Mouse (Mus musculus) layer of hippocampus, postnatal 10 days (tissue): ENCODE results near the gene Hmgb1. TPM values are rescaled to one million over a fixed set of nuclear protein-coding genes. Genes with fewer than 3 reads are reported as not detected.

Experiments used
- DNase-seq, 2 experiments: peaks; one replicate each; pipeline ENCODE4 v3.0.0; 2021; ENCODE audit warnings: low spot score in 2 of 2
- total RNA-seq, 2 experiments: library from RNA; stranded (reverse); gene quantifications; 2 replicates each; pipeline ENCODE4 v1.2.3; 2021

The Hmgb1 gene
- total RNA-seq, 2 experiments from 2014 or later: 209 to 222 TPM

DNA sequence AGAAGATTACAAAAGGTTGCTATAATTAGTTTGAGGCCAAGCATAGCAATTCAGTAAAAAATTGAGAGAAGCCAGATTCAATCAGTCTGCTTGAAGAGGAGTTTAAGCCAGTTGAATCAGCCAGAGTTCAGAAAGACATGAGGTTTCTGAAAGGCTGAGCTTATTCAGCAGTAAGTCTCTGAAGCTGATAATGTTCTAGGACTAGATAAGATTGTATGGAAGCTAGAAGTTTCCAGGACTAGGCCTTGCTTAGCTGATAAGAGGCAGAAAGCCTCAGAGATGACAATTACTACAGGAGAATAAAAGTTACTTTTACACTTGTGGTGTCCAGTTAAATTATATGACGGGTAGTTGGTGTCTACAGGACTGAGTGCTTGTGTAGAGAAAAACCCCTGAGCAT lies 5.9 kb upstream of the Hmgb1 start:
- no peak for DNase-seq

DNA sequence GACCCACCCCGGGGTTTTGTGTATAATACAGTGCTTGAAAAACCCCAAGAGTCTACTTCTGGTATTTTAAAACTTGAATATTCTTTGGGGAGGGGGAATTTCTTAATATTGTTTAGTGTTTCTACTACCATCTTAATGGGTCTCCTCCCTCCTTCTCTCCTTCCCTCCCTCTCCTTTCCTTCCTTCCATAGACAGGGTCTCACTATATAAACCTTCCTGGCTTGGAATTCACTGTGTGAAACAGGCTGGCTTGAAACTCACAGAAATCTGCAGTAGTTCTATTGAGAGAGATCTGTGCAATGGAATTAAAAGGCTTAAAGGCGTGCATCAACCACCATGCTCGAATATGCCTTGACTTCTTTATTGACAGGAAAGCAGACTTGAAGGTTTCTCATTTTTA lies 1.5 kb upstream of the Hmgb1 start:
- DNase-seq: no peak

- no peak for DNase-seq
Measured at GRCm38 (mm10) chr5:149184844-149185186, 526 bp upstream of the Hmgb1 start.

- DNase-seq: no peak
Measured at GRCm38 (mm10) chr5:149183721-149184103, 577 bp downstream of the Hmgb1 start.

DNA sequence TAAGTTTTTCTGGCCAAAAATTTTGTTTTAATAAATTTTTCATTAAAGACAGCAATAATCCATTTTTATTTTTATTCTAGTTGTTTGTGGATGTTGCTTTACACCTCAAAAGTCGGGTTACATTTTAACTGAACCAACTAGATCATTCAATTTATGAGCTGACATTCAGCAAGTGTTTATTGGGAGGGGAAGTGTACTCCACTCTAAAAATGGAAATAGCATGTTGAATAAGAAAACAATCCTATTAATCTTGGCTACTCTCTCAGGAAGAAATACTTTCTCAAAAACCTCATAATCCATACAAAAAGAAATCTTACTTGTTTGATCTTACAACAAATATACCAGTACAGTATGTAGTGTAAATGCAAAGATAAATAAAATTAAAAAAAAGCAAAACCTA lies 1.2 kb downstream of the Hmgb1 start:
- no peak for DNase-seq

DNA sequence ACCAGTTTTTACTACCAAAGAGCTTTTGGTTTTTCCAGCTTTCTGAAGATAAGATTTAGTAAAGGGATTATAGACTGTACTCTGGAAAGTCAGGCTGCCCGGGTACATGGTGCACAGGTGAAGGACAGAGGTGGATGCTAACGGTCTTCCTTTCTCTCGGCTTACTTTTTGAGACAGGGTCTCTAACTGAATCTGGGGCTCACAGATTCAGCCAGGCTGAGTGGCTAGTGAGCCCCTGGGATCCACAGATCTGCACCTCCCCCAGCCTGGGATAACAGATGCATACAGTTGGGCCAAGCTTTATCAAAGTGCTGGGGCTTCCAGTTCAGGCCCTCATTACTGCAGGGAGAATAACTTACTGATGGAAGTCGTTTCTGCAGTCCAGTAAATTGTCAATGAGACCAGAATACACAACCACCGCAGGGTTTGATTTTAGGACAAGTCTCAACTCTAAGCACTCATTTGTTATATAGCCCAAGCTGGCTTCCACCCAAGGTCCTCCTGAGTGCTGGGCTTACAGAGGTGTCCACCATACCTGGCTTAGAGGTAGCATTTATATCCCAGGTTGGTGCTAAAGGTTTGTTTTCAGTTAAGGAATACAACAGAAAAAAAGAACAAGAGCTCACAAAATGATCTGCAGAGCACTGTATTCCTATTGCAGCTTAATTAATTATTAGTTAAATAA lies 2.0 kb downstream of the Hmgb1 start:
- no peak for DNase-seq

- DNase-seq: no peak
Measured at GRCm38 (mm10) chr5:149179826-149180225, 4.5 kb downstream of the Hmgb1 start.

GRCm38 (mm10) chr5:149178095-149178494 lies 6.2 kb downstream of the Hmgb1 start:
- DNase-seq: no peak

- no peak for DNase-seq
Measured at GRCm38 (mm10) chr5:149175736-149176135, 8.6 kb downstream of the Hmgb1 start.

GRCm38 (mm10) chr5:149174527-149174926 lies 9.8 kb downstream of the Hmgb1 start:
- no peak for DNase-seq

DNA sequence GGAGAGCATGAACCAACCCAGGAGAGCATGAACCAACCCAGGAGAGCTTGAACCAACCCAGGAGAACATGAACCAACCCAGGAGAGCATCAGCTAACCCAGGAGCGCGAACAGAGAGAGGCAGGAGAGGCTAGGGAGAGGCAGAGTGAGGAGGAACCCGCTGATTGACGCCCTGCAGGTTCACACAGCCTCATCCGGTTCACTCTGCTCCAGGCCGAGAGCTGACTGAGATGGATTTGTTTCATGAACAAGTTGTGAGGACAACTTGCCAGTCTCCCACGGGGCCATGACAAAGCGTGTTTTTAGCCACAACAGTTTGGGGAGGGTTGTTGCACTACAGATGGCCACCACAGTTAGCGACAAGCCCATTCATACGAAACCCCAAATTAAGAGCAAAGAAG lies 12.0 kb downstream of the Hmgb1 start:
- DNase-seq: no peak

DNA sequence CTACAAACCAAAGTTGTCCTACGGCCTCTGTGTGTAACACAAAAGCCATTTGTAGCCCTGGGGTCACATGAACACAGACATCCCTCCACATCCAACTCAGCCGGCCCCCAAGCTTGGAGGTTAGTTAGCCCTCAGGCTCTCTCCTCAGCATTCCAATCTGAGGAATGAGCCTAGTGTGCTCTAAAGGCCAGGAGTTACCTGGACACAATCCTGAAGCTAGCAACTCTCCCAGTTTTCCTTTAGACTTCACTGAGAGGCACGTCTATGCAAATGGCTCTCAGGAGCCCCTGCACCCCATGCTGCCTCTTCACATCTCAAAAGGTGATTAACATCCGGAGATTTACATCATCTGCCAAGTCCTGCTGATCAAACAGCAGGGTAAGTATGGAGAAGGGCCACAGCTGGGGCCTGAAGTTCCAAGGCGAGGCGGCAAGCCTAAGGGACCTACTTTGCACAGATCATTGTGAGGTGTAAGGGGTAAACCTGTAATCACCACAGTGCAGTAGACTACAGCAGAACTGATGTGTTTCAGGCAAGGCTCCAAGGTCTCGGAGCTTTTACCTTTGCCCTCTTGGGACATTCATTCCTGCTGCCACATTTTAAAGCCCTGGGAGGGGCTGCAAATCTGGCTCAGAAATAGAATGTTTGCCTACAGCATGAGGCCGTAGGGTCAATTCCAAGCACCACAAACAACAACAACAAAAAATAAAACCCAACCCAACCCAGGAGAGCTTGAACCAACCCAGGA lies 13.3 kb downstream of the Hmgb1 start:
- DNase-seq: no peak

DNA sequence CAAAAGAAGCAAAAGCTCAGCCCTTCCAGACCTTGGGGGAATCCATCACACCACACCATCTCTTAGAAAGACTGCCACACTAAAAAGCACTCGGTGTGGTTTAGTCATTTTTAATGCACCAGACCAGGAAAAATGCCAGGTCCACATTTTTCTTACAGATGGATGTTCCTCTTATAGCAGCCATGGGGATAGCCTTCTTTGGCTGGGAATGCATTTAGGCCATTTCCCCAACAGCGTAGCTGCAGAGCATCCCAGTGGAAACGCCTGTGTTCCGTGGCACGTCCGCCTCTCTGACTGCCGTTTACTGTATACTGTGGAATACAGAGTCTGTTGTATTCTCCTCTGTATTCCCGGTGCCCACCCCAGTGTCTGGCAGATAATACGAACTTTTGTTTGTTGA lies 15.5 kb downstream of the Hmgb1 start:
- no peak for DNase-seq

GRCm38 (mm10) chr5:149168051-149168450 lies 16.2 kb downstream of the Hmgb1 start:
- no peak for DNase-seq

DNA sequence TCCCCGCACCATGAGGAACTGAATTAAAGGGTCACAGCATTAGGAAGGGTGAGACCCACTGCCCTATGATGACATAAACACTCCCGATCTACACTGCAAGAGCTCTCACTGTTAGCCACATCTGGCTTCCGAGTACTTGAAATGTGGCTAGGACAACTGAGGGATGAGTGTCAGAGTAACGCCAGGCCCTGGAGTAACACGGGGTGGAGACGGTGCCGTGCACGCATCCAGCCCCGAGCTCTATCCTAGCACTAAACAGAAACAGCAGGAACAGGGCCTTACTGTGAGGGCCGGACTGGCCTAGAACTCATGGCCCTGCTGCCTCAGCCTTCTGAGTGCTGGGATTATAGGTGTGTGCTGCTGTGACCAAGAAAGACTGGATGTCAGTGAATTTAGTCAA lies 18.3 kb downstream of the Hmgb1 start:
- DNase-seq: no peak

DNA sequence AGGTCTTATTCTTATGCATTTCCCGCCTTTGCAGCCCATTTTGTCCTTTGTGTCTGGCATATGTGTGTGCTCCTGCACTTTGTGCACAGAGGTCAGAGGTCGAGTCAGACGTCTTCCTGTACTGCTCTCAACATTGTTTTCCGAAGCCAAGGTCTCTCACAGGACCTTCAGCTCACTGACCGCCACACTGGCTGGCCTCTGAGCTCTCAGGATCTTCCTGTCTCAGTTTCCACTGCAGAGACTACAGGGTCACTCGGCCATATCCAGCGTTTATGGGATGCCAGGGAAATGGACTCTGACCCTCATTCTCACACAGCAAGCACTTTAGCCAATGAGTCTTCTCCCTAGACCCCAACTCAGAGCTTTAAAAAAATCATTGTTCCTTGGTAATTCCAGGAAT lies 19.4 kb downstream of the Hmgb1 start:
- DNase-seq: no peak

DNA sequence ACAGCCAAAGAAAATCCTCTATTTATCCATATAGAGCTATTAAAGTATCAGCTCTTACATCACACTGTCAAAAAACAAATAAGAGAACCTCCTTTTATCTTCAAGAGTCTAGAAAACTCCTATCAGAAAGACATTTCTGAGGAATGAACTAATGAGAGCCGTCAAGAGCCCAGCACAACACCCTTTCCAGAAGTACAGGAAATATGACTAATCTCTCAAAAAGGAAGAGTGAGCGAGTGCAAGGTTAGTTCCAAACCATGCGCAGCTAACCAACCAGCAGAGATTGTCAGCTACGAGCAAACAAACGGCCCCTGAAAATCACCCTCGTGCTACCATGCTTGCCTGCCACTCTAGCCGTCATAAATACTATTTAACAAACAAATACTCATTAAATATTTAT lies 21.4 kb downstream of the Hmgb1 start:
- DNase-seq: no peak

DNA sequence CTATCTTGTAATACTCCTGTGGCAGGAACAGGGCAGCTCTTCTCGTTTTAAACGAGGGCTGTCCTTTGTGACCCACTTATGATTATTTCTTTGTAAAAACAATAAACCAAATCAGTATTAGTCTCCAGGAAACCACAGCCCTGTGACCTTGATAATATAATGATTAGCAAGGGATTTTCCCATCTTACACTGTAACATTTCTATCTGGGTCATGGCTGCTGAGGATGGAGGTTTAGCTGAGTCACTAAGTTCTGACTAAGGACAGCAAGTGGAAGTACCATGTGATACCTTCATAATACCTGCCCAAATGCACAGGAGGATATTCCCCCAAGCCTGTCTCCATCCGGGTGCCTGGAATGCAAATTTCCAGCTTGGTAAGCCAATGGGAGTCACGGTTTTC lies 23.8 kb downstream of the Hmgb1 start:
- no peak for DNase-seq

DNA sequence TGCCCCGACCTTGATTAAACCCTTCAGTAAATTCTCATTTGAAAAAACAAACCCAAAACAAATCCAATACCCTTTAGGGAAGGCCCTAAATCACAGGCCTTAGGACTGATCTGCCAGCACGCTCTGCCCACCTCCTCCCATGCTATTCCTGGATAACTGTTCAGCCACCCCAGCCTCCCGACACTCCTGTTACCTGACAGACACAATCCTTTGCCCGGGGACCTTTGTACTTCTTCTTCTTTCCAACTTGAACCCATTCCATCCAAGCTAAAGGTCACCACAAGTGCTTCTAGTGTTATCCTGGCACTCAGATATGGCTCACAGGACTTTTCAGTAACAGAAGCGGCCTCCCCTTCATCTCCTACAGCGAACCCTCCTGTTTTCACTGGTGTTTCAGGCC lies 25.3 kb downstream of the Hmgb1 start:
- no peak for DNase-seq

- no peak for DNase-seq
Measured at GRCm38 (mm10) chr5:149156886-149157563, 27.3 kb downstream of the Hmgb1 start.

DNA sequence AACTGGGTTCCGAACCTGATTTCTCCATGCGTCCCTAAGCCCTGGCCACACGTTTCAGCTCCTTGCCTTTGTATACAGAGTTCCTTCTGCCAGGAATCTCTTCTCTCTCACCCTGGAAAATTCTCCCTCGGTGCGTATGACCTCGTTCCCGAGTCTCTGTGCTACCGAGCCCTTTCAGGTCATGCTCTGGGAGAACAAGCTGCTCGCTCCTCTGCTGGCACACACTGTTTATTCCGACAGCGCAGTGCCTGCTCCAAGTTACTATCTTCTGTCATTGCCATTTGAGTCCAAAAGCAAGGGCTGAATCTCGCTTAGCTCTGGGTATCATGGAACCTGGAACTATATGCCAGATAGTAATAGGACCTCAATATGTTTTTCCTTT lies 31.5 kb downstream of the Hmgb1 start:
- DNase-seq: peak in 1 of 2 experiments; percentile 30

- no peak for DNase-seq
Measured at GRCm38 (mm10) chr5:149152063-149152773, 32.1 kb downstream of the Hmgb1 start.
